Mouse (Mus musculus) cerebellum, postnatal 4 days (tissue): Measurements from ENCODE around the gene Ubqln4.
"Not testable (repeated sequence)": the region's sequence is repeated elsewhere in the genome, so short reads cannot be mapped to it uniquely, and the experiment has no call there.

Experiments used
- DNase-seq, 2 experiments: peaks; one replicate each; pipeline ENCODE4 v3.0.0; 2022; ENCODE audit warnings: low spot score in 2 of 2, mixed read lengths in 1 of 2

Ubqln4 gene

DNA sequence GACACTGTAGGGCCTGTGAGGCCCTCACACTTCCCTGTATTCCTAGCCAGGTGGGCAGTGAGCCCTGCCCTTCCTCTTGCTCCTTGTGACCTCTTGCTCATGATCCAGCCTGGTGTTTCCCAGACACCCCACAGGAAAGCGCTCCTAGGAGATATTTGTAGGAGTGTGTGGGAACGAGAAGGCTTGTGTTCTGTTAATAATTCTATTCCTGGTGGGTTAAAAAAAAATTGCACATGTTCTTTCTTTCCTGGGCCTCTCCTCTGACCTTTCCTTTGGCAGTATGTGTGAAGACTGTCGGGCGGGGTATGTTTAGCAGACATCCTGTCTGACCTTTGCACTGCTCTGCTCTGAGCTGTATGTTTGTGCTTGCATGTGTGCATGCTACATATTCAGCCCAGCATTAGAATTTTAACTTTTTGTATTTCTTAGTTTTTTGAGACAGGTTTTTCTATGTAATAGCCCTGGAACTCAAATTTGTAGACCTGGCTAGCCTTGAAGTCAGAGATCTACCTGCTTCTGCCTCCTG, 13.0 kb downstream of the Ubqln4 start:
- no peak for DNase-seq

DNA sequence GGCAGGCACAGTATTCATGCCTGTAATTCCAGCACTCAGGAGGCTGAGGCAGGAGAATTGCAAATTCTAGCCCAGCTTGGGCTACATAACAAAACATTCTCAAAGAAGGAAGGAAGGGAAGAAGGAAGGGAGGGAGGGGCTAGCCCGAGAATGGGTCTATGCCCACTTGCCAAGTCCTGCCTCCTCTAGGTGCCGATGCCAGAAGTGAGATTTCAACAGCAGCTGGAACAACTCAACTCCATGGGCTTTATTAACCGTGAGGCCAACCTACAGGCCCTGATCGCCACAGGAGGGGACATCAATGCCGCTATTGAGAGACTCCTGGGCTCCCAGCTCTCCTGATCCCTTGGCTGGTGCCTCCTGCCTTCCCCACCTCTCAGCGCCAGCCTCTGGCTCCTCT, 14.3 kb downstream of the Ubqln4 start:
- DNase-seq: no peak

DNA sequence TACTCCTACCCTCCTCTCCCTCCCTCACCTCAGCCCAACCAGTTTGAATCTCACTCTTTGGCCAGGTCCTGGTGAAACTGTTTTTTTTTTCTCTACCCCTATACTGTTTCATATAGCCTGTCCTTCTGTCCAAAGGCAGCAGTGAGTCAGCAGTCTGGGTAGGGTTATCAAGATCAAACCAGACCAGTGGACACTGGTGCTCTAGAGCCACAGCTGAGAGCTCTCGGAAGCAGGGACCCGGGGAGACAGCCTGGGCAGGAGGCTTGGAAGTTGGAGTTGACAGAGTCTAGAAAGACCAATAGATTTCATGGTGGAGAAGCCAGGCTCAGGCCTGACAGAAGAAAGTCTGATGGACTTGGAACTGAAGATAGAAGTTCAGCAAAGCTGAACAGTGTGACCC, 15.1 kb downstream of the Ubqln4 start:
- DNase-seq: no peak

GRCm38 (mm10) chr3:88569093-88569492, 15.5 kb downstream of the Ubqln4 start:
- no peak for DNase-seq

DNA sequence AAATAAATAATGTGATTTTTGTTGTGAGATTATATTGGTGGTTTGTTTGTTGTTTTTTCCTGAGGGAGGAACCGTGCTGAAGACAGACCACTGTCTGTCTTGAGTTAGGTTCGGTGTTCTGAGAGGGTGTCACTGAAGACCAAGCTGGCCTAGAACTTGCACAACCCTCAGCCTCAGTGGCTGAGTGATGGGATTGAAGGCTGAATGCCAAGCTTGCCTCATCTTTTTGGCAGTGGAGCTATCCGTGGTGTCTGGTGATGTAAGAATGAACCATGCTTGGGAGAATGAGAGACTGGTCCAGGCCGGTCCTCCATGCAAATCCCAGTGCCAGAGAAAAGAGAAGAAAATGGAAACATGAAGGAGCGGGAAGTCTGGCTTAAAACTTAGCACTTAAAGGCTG, 16.1 kb downstream of the Ubqln4 start:
- DNase-seq: no peak

DNA sequence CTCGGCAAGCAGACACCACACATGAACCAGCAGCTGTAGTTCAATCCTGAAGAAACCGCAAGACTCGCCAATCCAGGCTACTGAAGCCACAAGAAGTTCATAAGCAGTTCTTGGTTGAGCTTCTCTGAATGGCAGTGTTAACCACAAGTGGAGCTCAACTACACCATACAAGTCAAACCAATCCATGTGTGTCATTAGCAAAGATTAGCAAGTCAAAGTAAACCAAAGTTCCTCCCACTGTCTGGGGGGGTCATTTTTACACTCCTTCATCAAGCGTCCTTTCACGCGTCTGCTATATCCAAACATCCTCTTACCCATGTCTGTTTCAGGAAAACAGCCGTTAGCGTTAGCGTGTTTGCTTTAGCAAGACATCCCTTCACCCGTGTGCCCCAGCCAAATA, 16.8 kb downstream of the Ubqln4 start:
- DNase-seq: no peak

DNA sequence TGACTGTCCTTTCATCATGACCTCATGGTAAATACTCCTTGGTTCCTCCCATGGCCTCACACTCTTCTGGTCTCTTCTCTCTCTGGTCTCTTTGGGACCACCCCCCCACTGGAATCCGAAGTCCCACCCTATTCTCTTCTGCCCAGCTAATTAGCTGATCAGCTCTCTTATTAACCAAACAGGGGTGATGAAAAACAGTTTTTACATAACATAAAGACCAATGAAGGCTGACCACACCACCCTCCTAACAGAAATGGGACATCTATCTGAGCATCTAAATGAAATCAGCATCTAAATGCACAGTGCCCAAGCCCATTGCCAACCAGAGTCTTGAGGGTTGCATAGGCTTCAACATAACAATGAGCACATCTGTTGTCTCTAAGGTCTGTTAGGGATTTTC, 18.3 kb downstream of the Ubqln4 start:
- DNase-seq: no peak

DNA sequence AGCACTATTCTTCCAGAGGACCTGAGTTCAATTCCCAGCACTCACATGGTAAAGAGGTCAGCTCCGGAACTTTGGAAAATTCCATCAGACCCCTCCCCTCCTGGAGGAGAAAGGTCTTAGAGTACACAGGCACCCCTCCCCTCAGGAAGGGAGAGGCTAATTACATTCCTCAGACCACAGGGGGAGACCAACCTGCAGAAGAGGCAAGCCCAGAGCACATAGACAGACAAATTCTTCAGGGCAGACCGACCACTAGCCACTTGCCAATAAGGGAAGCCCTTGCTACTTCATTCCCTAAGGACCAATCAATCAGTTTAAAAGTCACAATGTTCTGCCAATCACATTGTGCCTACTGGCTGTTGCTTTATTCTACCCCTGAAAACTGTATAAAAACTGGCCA, 19.3 kb downstream of the Ubqln4 start:
- DNase-seq: no peak

GRCm38 (mm10) chr3:88573810-88574209, 20.3 kb downstream of the Ubqln4 start:
- DNase-seq: no peak

DNA sequence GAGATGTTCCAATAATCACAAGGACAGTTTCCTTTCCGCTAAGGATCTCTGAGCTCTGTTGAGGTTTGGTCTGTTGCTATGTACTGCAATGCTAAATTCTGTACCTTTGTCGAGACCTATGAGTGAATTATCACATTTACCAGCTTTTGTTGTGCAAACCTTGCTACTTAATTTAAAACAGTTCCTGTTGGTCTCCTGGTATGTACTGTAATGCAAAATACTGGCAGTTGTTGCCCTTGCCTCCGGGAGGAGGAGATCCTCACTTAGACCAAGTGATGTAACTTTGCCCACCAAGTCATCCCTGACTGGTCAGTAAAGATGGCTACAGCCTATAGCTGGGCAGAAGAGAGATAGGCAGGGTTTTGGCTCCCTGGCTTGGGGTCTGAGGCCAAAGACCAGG, 22.0 kb downstream of the Ubqln4 start, which contains the start of gene Ssr2:
Gene Ssr2 (plus strand): TSS at position 337 of the 400 bp plus-strand sequence.
- DNase-seq: no peak

DNA sequence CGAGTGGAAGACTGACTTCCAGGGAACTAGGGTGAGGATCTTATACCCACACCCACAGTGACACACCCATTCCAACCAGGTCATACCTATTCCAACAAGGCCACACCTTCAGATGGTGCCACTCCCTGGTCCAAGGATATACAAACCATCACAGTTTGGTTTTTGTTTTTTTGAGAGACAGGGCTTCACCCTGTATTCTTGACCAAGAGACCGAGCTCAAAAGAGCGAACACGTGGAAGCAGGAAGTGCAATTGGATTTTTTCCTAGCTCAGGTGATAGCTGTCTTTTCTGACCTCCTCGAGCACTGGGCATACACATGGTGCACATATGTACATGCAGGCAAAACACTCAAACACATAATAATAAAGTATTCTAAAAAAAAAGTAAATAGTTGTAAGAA, 24.3 kb downstream of the Ubqln4 start:
- not testable (repeated sequence) for DNase-seq

DNA sequence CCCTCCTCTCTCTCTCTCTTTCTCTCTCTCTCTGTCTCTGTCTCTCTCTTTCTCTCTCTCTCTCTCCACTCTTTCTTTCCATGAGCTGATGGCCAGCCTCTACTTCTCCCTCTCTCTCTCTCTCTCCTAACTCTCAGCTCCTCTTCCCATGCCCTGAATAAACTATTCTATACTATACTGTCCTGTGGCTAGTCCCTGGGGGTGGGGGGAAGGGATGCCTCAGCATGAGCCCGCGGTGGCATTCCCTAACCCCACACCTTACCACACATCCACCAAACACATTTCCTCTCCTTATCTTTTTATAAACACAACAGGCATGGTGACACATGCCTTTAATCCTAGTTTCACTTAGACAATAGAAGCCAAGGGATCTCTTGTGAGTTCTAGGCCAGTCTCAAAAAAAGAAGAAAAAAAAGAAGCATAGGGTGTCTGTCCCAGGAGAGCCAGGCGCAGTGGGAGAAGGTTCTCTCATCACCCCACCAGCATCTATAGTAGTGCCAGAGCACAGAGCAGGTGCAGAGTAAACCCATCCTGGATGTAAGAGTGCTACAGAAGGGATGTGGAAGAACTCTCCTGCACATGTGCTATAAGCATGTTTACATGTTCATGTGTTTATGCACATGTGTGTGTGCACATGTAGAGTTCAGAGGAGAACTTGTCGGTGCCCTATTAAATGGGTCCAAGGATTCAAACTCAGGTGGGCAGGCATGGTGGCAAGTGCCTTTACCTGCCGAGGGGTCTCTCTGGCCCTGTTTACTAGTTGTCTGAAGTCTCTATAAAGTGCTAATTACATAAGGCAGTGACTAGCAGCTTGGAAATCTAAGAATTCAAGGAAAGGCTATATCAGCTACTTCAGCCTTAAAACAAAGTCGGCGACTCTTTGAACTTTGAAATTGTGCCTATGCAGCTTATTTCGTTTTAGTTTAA, 25.2 kb downstream of the Ubqln4 start:
- DNase-seq: no peak

DNA sequence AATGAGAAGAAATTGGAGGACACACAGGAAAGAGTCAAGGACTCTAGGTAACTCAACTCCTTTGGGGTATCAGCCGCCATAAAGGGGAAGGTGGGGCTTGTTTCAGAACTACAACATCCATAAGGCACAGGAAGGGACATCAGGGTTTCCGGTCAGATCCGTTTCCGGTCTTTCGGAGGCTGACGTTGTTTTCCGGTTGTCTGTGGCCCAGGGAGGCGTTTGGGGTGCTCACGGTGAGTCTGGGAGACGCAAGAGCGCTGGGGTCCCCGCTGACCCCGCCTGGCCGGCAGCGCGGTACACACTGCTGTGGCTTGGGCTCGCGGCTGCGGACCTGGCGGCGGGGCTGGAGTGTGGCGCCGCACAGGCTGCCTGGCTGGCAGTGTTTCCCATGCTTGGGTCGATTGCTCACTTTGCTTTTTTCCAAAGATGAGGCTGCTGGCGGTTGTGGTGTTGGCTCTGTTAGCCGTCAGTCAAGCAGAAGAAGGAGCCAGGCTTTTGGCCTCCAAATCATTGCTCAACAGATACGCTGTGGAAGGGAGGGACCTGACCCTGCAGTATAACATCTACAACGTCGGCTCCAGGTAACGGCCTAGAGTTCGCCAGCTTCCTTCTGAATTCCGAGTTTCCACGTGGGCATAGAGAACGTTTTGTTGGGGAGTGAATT, 26.0 kb downstream of the Ubqln4 start:
- peak; percentile 39 to 74 for DNase-seq

- DNase-seq: no peak
Observed at GRCm38 (mm10) chr3:88585769-88586168, 32.2 kb downstream of the Ubqln4 start.

DNA sequence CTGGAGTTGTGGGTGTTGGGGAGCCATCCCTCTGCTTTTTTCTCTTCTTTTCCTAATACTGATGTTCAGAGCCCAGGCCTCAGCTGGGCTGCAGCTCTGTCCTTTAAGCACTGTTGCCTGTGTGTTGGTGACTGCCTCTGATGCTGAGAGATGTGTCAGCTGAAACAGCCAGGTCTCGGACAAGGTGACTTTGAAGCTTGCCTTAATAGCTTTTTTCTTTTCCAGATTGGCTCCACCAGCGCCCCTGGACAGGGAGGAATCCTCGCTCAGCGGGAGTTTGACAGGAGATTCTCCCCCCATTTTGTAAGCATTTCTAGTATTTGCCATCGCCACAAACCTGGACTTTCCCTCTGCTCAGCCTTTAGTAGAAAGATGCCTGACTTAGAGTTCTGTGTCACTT, 33.1 kb downstream of the Ubqln4 start:
- DNase-seq: no peak

- DNase-seq: no peak
Observed at GRCm38 (mm10) chr3:88590246-88590645, 36.7 kb downstream of the Ubqln4 start.

DNA sequence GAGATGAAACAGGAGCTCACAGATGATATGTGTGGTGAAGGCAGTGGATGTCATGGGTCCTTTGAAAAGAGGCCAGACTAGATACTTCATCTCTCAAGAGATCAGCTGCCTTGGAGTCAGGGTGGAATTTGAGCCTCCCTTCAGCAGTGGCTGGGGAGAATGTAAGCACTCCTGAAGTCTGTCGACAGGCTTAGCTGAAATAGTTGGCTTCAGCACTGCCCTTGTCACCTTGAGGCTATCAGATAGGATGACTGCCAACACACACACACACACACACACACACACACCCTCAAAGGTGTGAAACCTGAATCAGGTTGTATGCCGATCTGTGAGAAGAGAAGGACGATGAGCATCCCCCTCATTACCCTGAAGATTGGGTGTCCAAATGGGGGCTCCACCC, 37.5 kb downstream of the Ubqln4 start:
- no peak for DNase-seq

DNA sequence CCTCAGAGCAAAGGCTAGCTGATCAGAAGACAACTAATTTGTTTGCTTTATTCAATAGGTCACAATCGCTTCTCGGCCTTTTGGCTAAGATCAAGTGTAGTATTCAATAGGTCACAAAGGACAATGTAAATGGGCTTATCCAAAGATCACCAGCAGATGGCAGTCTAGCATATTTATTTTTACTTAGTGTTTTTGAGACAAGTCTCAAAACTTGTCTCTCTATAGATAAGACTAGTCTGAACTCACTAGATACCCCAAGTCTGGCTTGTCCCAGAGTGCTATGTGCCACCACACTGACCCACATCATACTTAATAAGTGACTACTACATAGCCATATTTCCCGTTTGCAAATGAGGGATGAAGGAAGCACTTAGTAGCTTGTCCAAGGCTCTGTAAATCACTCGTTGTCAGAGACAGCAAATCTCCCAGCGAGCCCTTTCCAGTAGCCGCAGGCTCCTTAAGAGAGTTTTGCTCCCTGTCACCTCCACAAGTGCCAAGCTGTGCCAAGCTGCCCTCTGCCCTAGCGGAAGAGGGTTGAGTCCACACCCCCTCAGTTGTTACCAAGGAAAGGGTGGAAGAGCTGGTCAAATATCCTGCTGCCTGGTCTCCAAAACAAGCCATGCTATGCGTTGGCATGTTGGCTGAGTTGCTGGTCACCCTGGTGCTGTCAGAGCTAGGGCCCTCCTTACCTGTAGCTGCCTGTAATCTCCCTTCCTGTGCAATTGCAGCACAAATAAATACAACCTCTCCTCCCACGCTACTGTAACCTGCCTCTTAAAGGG, 38.6 kb downstream of the Ubqln4 start:
- DNase-seq: peak in 1 of 2 experiments; percentile 39

- no peak for DNase-seq
Observed at GRCm38 (mm10) chr3:88592942-88593576, 39.5 kb downstream of the Ubqln4 start.

- DNase-seq: no peak
Observed at GRCm38 (mm10) chr3:88593893-88594580, 40.5 kb downstream of the Ubqln4 start.

DNA sequence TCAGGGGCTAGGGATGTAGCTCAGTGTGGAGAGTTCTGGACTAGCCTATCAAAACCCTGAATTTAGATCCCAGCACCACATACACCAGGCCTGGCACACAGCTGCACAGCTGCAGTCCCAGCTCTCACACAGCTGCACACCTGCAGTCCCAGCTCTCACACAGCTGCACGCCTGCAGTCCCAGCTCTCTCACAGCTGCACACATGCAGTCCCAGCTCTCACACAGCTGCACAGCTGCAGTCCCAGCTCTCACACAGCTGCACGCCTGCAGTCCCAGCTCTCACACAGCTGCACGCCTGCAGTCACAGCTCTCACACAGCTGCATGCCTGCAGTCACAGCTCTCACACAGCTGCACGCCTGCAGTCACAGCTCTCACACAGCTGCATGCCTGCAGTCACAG, 43.0 kb downstream of the Ubqln4 start:
- not testable (repeated sequence) for DNase-seq
